Mouse (Mus musculus): ENCODE results near the gene Gstm4.

DNA sequence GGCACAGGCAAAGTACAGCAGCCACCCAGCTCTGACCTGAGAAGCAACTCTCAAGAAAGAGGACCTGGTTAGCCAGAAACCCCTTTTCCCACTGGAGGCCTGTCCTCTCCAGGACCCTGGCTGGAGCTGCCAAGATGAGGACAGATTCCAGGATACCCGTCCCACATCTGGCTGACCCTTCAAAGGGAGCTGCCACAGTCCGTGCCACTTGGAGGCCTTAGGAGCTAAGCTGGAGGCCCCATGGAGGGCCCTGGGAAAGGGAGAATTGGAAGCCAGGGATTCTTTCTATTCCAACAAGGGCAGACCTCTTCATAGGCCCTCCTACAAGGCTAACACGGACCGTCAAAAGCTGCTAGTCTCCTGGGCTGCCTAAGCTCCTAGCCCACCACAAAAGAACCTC lies 37.0 kb upstream of the Gstm4 start:
- no peak for TF ChIP-seq CTCF (IDR thresholded peaks at IDR 0.05; ENCODE audit: control insufficient read depth, insufficient read depth, insufficient read length)
- no peak for TF ChIP-seq MYOG (IDR thresholded peaks at IDR 0.05; ENCODE audit: control insufficient read depth, extremely low read depth, insufficient read length)

Data from C2C12 (cell line).